Mouse (Mus musculus): ENCODE results near the gene Zfp975. TPM values are rescaled to one million over a fixed set of nuclear protein-coding genes. Genes with fewer than 3 reads are reported as not detected.
"Not testable (repeated sequence)": the region's sequence is repeated elsewhere in the genome, so short reads cannot be mapped to it uniquely, and the experiment has no call there.

Zfp975 gene
- polyA plus RNA-seq, 1 experiment = 22.9 TPM

DNA sequence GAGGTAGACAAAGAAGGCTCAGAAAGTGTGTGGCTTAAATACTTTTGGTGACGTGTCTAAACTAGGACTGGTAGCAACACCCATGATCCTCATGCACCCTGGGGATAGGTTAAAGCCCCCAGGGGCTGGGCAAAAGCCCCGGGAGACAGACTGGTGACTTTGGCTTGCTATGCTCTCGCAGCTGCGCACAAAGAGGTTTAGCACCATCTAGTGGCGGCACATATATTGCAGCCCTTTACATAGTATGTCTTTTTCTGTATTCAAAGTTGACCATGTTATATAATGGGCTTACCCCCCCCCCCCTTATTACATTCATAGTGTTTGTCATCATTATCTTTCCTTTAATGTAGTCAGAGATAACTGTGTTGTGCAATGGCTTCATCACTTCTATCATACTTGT is 32.4 kb downstream of the Zfp975 start:
- peak; percentile 55 for TF ChIP-seq CTCF (IDR thresholded peaks at IDR 0.05; ENCODE audit: low read depth, low read length)

DNA sequence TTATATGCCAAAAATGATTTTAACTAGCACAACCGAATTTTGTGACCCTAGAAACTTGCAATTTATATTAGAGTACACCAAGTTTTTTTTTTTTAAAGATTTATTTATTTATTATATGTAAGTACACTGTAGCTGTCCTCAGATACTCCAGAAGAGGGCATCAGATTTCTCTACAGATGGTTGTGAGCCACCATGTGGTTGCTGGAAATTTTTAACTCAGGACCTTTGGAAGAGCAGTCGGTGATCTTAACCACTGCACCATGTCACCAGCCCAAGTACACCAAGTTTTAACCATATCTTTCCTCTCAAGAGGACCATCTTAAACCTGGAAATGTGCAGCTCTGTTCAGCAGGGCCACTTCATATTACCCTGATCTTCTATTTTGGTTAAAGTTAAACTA is 37.3 kb downstream of the Zfp975 start:
- H3K27me3 ChIP-seq (ENCODE audit: control insufficient read depth, insufficient read depth, low read length, poor library complexity, severe bottlenecking); H3K27ac ChIP-seq (ENCODE audit: insufficient read depth, low read length); H3K9ac ChIP-seq (ENCODE audit: low read depth, poor library complexity, severe bottlenecking); H3K4me3 ChIP-seq (ENCODE audit: low read depth, low read length); H3K36me3 ChIP-seq (ENCODE audit: control insufficient read depth, insufficient read depth, low read length, poor library complexity, severe bottlenecking); H3K9me3 ChIP-seq (replicated peaks; ENCODE audit: control insufficient read depth, insufficient read depth, low read length, poor library complexity, severe bottlenecking); H3K4me1 ChIP-seq (ENCODE audit: control insufficient read depth, insufficient read depth, low read length): not testable (repeated sequence)

More for the DNA sequence above, 32.4 kb downstream of the Zfp975 start:
- H3K9ac ChIP-seq (ENCODE audit: low read depth, poor library complexity, severe bottlenecking); H3K9me3 ChIP-seq (replicated peaks; ENCODE audit: control insufficient read depth, insufficient read depth, low read length, poor library complexity, severe bottlenecking); H3K27ac ChIP-seq (ENCODE audit: insufficient read depth, low read length); H3K4me3 ChIP-seq (ENCODE audit: low read depth, low read length); H3K36me3 ChIP-seq (ENCODE audit: control insufficient read depth, insufficient read depth, low read length, poor library complexity, severe bottlenecking); H3K27me3 ChIP-seq (ENCODE audit: control insufficient read depth, insufficient read depth, low read length, poor library complexity, severe bottlenecking); H3K4me1 ChIP-seq (ENCODE audit: control insufficient read depth, insufficient read depth, low read length): not testable (repeated sequence)

DNA sequence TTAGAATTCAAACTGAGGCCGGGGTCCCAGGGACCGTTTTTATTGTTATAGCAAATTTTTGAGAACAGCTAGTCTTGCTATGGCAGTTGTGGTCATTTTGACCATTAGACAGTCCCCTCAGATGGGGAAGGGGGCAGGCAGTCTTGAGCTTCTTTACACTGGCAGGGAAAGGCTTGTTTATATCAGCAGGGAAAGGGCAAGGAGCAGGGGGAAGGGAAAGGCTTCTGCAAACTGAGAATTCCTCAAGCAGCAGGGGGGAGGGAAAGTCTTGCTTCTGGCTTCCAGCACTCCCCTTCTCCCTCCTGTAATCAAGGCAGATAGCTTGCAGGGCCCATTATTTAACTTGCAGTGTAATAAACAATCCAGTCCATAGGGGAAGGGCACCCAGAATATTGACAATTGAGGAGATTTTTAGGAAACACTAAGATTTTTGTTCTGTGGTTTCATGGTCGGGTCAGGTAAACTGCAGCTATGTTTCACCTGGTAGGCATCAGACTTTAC is 49.4 kb downstream of the Zfp975 start:
- H3K4me3 ChIP-seq (ENCODE audit: low read depth, low read length) = peak overlapping the region; percentile 94; the same call in 1 of the 2 replicates
- not testable (repeated sequence) for H3K36me3 ChIP-seq (ENCODE audit: control insufficient read depth, insufficient read depth, low read length, poor library complexity, severe bottlenecking); H3K9me3 ChIP-seq (replicated peaks; ENCODE audit: control insufficient read depth, insufficient read depth, low read length, poor library complexity, severe bottlenecking); H3K4me1 ChIP-seq (ENCODE audit: control insufficient read depth, insufficient read depth, low read length); H3K27me3 ChIP-seq (ENCODE audit: control insufficient read depth, insufficient read depth, low read length, poor library complexity, severe bottlenecking); H3K27ac ChIP-seq (ENCODE audit: insufficient read depth, low read length)
- peak overlapping the region; percentile 67; the same call in 1 of the 2 replicates for H3K9ac ChIP-seq (ENCODE audit: low read depth, poor library complexity, severe bottlenecking)

DNA sequence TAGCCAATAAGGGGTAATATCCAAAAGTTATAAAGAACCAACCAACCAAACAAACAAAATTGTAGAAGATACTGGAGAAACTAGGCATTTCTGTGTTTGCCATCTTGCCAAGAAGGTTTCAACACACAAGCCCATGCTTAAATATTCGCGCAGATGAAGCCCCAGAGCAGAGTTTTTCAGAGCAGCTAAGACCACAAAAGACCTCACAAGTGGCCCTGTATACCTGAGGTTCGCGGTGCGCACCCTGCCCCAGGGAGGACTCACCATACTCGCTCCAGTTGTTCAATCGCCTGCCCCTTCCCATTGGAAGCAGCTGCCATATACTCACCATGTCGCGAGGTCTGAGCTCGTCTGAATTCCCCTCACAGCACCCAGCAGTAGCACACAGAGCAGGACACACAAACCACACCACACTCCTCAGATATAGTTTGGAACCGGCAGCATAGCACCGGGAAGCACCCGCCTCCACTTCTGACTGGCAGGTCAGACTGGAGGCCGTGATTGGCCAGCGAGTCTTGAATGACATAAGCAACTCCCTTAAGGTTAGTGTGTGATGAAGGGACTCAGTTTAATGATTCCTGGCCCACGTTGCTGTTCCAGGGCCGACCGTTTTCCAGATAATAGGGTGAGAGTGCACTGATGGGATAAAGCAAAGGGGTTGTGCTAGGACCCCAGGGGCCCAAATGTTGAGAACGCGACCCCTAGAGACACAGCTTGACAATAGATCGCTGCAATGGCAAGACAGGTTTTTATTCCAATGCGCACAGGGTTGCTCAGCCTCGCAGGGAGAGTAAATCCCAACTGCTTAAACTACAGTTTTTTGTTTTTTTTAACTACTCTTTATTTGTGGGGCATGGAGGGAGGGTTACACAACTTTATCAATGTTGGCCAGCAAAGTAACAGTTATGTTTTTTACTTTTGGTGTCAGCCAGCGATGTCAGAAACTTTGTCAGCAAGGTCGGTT is 50.1 kb downstream of the Zfp975 start, which contains the start of gene Zfp976:
Zfp976 (minus strand) TSS at position 437 of the 964 bp plus-strand sequence.
- not testable (repeated sequence) for H3K36me3 ChIP-seq (ENCODE audit: control insufficient read depth, insufficient read depth, low read length, poor library complexity, severe bottlenecking); H3K4me1 ChIP-seq (ENCODE audit: control insufficient read depth, insufficient read depth, low read length); H3K9me3 ChIP-seq (replicated peaks; ENCODE audit: control insufficient read depth, insufficient read depth, low read length, poor library complexity, severe bottlenecking); H3K27me3 ChIP-seq (ENCODE audit: control insufficient read depth, insufficient read depth, low read length, poor library complexity, severe bottlenecking)
- H3K4me3 ChIP-seq (ENCODE audit: low read depth, low read length) = peak within 1 kb of the TSS; percentile 94
- peak; percentile 9 for TF ChIP-seq POLR2A (IDR thresholded peaks at IDR 0.05; ENCODE audit: insufficient read depth, low read length)
- peak within 1 kb of the TSS; percentile 67 for H3K9ac ChIP-seq (ENCODE audit: low read depth, poor library complexity, severe bottlenecking)
- peak within 1 kb of the TSS; percentile 21 for H3K27ac ChIP-seq (ENCODE audit: insufficient read depth, low read length)

DNA sequence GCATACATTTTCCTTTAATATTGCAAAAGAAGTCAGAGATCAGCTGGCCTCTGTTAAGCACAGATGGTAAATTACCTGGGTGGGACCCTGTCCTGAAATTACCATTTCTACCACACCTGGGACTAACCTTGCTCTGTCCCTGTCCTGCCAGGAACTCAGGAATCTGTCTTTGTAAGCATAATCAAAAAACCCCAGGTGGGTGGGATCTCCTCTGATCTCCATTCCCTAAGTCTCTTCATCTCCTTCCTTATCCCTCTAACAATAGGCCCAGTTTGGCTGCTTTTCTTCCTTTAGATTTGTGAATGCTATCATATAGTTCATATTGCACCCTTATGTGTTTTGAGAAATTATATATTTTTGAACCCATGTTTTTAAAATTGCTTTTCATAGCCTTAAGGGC is 61.5 kb downstream of the Zfp975 start:
- not testable (repeated sequence) for H3K36me3 ChIP-seq (ENCODE audit: control insufficient read depth, insufficient read depth, low read length, poor library complexity, severe bottlenecking); H3K27me3 ChIP-seq (ENCODE audit: control insufficient read depth, insufficient read depth, low read length, poor library complexity, severe bottlenecking); H3K9ac ChIP-seq (ENCODE audit: low read depth, poor library complexity, severe bottlenecking); H3K4me1 ChIP-seq (ENCODE audit: control insufficient read depth, insufficient read depth, low read length); H3K9me3 ChIP-seq (replicated peaks; ENCODE audit: control insufficient read depth, insufficient read depth, low read length, poor library complexity, severe bottlenecking); H3K4me3 ChIP-seq (ENCODE audit: low read depth, low read length)
- H3K27ac ChIP-seq (ENCODE audit: insufficient read depth, low read length) = peak overlapping the region; percentile 87; the same call in 1 of the 2 replicates

Other genes with a start within 250 kb of the Zfp975 start
- gene 4933421I07Rik, start 244.6 kb downstream of the Zfp975 start, polyA plus RNA-seq (2011; ENCODE audit: insufficient read depth, insufficient read length, low read depth, missing spikeins) = not detected in 2 replicates
- gene Zfp141, start 187.0 kb downstream of the Zfp975 start, polyA plus RNA-seq (2011; ENCODE audit: insufficient read depth, insufficient read length, low read depth, missing spikeins) = 31.9 and 37.8 TPM in 2 replicates
- not detected in 2 replicates for gene Gm21028, start 114.2 kb downstream of the Zfp975 start, polyA plus RNA-seq (2011; ENCODE audit: insufficient read depth, insufficient read length, low read depth, missing spikeins)
- gene Zfp977, start 100.2 kb downstream of the Zfp975 start, polyA plus RNA-seq (2011; ENCODE audit: insufficient read depth, insufficient read length, low read depth, missing spikeins) = 9.3 and 13.2 TPM in 2 replicates
- gene Zfp976, start 50.2 kb downstream of the Zfp975 start, polyA plus RNA-seq (2011; ENCODE audit: insufficient read depth, insufficient read length, low read depth, missing spikeins) = 11.7 and 14.6 TPM in 2 replicates
- 25.2 and 32.4 TPM in 2 replicates for gene Gm17067, start 34.3 kb upstream of the Zfp975 start, polyA plus RNA-seq (2011; ENCODE audit: insufficient read depth, insufficient read length, low read depth, missing spikeins)
- gene Vmn2r62, start 100.8 kb upstream of the Zfp975 start, polyA plus RNA-seq (2011; ENCODE audit: insufficient read depth, insufficient read length, low read depth, missing spikeins) = not detected in 2 replicates
- 14.1 and 14.2 TPM in 2 replicates for gene Gm2381, start 174.5 kb upstream of the Zfp975 start, polyA plus RNA-seq (2011; ENCODE audit: insufficient read depth, insufficient read length, low read depth, missing spikeins)
- 0.07 and 0.14 TPM in 2 replicates for gene Vmn2r63, start 241.1 kb upstream of the Zfp975 start, polyA plus RNA-seq (2011; ENCODE audit: insufficient read depth, insufficient read length, low read depth, missing spikeins)